Mouse (Mus musculus): ENCODE data around the gene Hsd3b1. TPM values are rescaled to one million over a fixed set of nuclear protein-coding genes. Genes with fewer than 3 reads are reported as not detected.
"Not testable (repeated sequence)": the region's sequence is repeated elsewhere in the genome, so short reads cannot be mapped to it uniquely, and the experiment has no call there.

Gene Hsd3b1
- total RNA-seq (2014; fragmentation: Nextera tagmentation), result not detected in 2 replicates
- total RNA-seq (2017), result not detected in 2 replicates

DNA sequence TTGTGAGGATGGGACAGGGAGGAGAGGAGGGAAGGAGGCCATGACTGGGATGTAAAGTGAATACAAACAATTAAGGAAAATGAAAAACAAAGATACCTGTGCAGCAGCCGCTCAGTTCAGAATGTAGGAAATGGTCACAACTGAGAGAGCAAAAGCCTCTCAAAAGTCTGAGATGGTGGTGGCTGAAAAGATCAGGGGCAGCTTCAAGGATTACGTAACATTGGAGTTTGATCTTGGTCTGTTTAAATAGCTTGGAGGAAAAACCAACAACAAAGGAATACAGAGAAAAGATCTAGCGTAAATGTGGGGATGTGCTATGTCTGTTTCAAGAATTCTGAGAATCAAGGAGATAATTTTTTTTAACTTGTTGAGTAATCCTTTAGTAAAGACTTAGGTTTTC is at the start of gene Hsd3b1:
TSS of gene Hsd3b1 (minus strand) at position 219 of the 400 bp plus-strand sequence.
- no peak for ATAC-seq (replicated peaks; ENCODE audit: low FRiP score, low TSS enrichment, poor library complexity, severe bottlenecking)

DNA sequence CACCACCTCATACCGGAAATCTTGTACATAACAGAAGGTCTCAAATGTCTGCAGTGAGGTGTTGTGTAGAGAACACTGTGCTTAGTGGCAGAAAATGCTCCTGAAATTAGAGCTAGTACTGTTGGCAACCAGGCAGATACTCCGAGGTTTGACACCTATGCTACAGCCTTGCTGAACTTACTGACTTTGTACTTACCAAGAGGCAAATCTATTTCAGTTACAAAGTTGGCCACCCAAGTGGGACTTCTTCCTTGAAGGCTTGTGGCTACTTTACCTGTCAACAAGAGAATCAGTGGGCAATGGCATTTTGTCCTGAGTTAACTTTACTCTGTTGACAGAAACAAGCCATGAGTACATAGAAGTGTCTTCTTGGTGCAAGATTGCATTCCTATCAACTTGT is 38.0 kb upstream of the Hsd3b1 start:
- ATAC-seq (replicated peaks; ENCODE audit: low FRiP score, low TSS enrichment, poor library complexity, severe bottlenecking), result no peak

DNA sequence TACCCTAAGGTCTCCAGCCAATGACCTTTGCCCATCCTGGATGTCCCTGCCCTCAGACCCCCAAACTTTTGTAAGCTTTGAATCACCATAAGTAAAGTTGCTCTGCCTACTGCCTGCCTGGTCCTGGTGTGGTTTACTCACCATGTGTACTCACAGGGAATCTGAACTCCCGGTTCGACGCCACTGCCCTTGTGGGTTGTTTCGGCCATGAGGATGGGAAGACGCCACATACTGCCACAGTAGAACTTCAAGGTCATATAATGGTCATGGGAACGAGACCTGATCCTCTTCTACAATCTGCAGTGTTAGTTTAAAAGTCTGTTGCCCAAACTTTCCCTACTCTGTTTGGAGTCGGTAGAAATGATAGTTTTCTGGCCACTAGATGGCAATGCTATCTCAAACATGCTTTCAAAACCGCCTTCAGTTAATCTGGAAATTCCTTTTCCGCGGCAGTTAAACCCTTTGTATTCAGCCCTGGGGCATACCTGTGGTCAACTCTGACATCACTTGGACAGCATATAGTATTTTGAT is 35.5 kb upstream of the Hsd3b1 start:
- ATAC-seq (replicated peaks; ENCODE audit: low FRiP score, low TSS enrichment, poor library complexity, severe bottlenecking), result no peak

DNA sequence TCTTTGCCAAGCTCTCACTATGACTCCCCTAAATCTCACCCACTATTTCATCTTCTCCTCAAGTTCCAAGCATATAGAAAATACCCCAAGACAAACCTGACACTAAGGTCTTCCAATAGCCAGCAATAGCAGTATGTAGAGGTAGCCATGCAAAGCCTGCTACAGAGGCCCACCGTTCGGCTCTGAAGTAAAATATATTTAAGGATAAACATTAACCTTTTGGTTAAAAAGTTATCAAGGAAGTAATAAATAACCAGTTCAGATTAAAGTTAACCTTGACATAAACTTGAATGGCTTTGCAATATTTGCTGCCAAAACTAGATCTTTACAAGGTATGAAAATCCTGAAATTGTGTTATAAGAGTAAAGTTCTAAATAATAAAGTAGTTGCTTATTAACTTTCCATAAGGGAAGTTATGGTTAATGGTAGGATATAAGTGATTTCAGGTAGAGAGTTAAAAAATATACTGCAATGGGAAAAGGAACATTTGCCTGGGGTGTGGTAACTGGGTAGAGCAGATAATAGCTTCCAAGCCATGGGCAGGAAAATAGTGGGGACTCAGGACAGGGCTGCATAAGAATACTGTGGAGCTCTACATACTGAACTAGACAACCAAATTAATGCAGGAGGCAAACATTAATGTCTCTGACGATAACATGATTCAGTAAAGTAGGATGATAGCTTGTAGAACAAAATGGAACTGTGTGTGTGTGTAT is 33.6 kb upstream of the Hsd3b1 start, which contains the start of gene Hao2:
TSS of gene Hao2 (minus strand) at position 183 of the 716 bp plus-strand sequence.
- no peak for ATAC-seq (replicated peaks; ENCODE audit: low FRiP score, low TSS enrichment, poor library complexity, severe bottlenecking)

DNA sequence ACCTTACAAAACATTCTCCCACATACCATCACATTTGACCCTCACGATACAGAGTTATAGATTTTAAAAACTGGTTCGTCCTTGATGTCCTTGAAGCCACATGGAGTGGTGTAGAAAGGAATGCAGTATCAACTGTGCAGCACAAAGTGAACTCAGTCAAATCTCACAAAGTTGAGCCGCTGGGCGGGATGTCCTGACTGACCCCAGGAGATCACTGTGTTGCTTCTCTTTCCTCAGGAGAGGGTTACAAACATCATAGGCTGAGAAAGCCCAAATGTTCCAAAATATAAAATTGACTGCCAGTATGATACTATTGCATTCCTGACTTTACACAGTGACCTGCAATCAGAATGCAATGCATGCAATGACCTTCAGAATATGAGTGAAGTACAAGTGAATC is 30.8 kb upstream of the Hsd3b1 start:
- no peak for ATAC-seq (replicated peaks; ENCODE audit: low FRiP score, low TSS enrichment, poor library complexity, severe bottlenecking)

DNA sequence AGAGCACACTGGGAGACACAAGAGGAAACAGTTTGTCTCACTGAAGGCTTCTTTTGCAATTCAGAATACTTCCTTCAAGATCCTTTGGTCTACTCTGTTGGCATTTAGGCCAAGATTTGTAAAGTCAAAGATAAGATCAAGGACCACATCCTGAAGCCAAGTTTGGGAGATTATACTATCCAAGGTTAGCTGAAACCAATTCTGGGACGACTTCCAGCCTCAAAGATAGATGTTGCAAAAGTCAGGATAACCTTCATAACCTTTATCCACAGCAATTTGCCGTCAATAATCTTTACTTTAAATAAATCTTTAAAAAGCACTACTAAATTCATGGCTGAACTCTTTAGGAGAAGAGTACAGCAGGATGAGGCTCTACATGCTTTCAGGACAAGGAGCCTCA is 28.6 kb upstream of the Hsd3b1 start:
- ATAC-seq (replicated peaks; ENCODE audit: low FRiP score, low TSS enrichment, poor library complexity, severe bottlenecking), result no peak

DNA sequence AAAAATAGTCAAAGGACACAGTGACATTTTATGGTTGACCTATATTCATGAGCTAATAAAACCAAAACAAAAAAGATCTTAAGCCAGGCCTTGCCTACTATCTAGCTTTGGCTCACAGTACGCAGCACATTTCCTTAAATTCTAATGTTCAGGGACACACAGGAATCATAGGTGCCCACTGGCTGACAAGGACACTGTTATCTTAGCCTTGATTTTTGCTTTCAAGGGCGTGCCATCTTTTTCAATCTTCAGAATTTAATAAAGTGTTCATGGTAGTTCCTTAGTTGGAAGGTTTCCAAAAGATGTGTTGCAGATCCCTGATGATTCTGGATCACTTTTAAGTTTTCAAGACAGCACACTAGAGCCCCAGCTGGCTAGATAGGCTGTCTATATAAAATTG is 21.2 kb upstream of the Hsd3b1 start:
- ATAC-seq (replicated peaks; ENCODE audit: low FRiP score, low TSS enrichment, poor library complexity, severe bottlenecking), result no peak

DNA sequence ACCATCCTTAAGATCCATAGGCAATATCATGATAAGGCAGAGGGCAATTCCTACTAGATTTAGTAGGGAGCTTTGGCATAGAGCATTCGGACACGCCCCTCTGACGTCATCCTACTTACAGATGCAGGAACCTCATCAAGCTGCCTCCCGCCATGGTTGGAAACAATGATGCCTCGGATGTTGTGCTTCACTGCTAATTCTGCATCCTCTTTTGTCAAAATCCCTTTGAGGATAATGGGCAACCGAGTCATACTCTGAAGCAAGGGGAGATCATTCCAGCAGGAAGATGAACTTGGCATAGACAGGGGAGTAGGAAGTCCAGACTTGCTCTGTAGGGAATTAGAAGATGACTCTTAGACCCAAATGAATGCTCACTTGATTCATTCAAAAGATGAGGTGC is 20.6 kb upstream of the Hsd3b1 start:
- no peak for ATAC-seq (replicated peaks; ENCODE audit: low FRiP score, low TSS enrichment, poor library complexity, severe bottlenecking)

DNA sequence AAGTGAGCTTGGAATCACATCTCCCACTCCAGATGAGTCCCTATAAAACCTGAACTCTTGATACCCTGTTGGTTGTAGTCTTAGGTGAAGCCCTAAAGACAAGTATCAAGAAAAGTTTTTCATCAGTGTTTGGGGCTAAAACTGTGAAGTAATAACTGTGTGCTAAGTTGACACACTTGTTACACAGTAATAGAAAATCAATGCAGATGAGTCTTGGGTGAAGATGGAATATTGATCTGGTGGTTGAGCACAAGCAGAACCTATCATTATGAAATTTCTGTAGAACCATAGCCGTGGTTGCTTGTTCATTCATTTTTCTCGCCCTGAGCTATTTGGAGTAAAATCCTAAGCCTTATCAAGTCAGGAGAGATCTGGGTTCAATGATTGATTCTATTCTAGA is 8.6 kb upstream of the Hsd3b1 start:
- ATAC-seq (replicated peaks; ENCODE audit: low FRiP score, low TSS enrichment, poor library complexity, severe bottlenecking), result no peak

DNA sequence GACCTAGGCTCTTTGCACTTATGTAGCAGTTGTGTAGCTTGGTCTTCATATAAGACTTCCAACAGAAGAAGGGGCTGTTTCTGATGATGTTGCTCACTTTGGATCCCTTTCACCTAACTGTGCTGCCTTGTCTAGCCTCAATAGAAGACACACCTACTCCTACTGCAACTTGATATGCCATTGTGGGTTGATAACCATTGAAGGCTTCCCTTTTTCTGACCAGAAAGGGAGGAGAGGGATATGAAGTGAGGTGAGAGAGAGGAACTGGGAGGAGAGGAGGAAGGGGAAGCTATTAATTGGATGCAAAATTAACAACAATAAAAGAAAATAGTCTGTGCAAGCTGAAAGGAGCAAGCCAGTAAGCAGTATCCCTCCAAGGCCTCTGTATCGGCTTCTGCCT is 3.2 kb upstream of the Hsd3b1 start:
- no peak for ATAC-seq (replicated peaks; ENCODE audit: low FRiP score, low TSS enrichment, poor library complexity, severe bottlenecking)

DNA sequence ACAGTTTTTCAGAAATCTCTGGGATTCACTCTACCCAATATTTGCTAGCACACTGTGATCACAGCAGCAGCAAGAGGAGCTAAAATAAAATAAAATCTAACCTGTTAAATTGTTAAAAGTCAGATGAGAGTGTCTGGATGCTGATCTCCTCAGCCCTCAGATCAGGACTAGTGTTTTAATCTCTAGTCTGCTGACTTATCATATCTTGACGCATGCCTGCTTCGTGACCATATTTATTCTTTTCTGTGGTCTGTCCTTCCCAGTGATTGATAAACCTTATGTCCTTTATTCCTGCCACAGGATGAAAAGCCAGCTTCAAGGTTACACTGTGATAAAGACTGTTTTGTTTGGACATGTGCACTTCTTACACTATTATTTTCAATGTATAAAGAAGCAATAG is 1.5 kb downstream of the Hsd3b1 start:
- ATAC-seq (replicated peaks; ENCODE audit: low FRiP score, low TSS enrichment, poor library complexity, severe bottlenecking), result no peak

DNA sequence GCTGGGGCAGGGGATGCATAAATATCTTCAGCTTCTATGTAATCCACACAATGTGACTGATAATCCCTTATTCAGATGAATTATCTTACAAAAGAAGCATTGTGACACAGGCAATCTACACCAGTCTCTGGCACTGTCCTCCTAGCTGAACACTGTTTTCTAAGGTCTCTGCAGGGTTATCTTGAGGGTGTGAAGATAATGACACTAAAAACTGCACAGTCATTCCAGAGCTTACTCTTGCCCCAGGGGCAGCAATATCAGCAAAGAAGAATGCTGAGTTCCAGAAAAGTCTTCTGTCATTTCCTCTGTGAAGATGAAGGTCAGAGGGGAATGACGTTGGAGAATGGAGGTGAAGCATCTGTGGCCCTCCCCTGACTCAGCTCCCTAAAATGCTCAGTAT is 2.7 kb downstream of the Hsd3b1 start:
- ATAC-seq (replicated peaks; ENCODE audit: low FRiP score, low TSS enrichment, poor library complexity, severe bottlenecking), result no peak

DNA sequence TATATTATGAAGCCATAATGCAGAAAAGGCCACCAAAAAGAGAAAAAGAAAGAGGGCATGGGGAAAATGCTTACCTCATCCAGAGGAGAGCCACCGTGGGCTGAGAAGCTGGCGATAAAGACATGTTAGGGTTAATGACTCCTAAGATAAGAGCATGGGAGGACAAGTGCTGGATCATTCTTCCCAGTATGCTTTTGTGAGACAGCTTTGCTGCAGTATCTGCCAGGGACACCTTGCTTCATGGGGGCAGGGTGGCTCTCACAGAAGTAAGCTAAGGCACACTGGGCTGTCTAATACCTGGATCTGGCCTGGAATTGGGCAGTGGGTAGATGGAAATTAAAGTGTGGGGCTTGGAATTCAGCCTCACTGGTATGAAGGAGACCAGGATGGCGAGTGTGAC is 4.4 kb downstream of the Hsd3b1 start:
- no peak for ATAC-seq (replicated peaks; ENCODE audit: low FRiP score, low TSS enrichment, poor library complexity, severe bottlenecking)

DNA sequence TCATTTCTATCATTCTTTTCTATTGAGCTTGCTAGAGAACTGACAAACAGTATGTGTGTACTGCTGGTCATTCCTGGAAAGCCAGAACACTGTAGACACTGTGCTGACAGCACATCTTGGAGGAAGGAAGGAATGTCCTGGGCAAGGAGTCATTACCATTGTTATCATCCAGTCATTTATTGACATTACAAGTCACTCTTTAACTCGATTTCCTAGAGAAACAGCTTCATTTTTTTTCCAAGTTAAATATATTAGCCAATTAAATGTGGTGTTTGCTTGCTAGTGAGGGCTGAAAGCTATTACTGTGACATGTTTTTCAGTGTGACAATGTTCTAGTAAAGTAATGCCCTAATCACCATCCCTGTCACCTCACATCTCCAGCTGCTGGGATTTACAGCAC is 5.9 kb downstream of the Hsd3b1 start:
- ATAC-seq (replicated peaks; ENCODE audit: low FRiP score, low TSS enrichment, poor library complexity, severe bottlenecking), result no peak

DNA sequence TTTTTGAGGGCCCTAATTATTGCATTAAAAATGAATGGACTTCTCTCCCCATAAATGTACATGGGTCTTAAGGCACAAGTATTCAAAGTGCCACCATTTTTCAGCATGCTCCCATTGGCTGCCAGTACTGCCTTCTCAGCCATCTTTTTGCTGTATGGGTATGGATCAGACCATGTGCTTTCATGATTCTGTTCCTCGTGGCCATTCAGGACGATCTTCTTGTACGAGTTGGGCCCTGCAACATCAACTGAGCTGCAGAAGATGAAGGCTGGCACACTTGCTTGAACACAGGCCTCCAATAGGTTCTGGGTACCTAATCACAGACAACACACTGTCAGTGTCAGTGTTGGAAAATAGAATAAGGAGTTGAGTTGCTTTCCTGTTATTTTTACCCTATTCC is 6.5 kb downstream of the Hsd3b1 start:
- ATAC-seq (replicated peaks; ENCODE audit: low FRiP score, low TSS enrichment, poor library complexity, severe bottlenecking), result no peak

DNA sequence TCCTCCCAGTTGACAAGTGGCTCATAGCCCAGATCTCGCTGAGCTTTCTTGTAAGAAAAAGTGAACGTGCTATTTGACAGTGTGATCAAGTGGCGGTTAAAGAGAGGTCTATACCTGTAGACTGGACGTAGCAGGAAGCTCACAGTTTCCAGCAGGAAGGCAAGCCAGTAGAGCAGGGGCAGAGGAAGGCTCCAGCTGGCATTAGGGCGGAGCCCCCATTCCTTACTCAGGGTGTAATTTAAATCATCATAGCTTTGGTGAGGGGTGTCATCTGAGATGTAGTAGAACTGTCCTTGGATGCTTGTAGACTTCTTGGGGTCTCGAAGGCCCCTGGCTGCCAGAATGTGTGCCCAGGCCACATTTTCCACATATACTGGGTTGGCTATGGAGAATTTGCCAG is 7.0 kb downstream of the Hsd3b1 start:
- no peak for ATAC-seq (replicated peaks; ENCODE audit: low FRiP score, low TSS enrichment, poor library complexity, severe bottlenecking)

DNA sequence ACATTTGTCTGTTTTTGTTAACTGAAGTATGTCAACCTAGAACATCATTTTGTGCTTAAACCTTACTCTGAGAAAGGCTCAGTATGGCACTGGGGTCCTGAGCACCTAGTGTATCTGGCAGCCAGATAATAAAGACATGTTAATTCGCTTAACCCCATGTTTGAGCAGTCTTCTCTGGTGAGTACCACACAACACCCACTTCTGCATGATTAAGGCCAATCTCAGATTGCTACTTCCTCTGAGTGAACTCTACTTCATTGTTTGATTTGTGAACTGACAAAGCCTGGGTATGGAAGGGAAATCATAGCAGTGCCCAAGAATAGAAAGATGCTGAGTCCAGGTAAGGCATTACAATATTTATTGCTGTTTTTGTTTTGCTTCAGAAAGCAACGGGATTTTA is 7.7 kb downstream of the Hsd3b1 start:
- ATAC-seq (replicated peaks; ENCODE audit: low FRiP score, low TSS enrichment, poor library complexity, severe bottlenecking), result no peak

DNA sequence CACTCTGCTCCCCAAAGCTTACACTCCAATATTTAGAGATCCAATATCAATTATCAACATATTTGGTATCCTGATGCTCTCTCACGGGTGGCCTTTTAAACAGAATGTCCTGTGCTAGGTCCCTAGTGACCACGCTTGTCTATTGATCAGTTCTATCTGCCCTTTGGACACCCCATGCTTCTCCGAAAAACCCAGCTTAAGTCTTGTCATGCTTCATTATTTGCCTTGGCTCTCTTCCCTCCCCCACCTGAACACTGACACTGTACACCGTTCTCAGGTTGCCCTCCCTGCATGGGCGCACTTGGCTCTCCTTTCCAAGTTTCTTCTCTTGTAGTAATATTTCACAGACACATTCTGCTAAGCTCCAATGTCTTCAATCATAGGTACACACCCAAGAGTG is 9.3 kb downstream of the Hsd3b1 start:
- ATAC-seq (replicated peaks; ENCODE audit: low FRiP score, low TSS enrichment, poor library complexity, severe bottlenecking), result no peak

DNA sequence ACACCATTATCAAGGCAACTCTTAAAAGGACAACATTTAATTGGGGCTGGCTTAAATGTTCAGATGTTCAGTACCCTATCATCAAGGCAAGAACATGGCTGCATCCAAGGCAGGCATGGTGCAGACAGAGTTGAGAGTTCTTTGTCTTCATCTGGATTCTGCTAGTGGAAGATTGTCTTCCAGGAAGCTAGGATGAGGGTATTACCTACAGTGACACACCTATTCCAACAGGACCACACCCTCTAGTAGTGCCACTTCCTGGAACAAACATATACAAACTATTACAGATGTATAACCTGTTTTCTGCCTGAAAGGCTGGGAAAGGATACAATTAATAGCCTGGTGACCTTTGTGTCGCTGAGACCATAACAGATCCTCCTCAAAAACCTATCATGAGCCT is 10.7 kb downstream of the Hsd3b1 start:
- ATAC-seq (replicated peaks; ENCODE audit: low FRiP score, low TSS enrichment, poor library complexity, severe bottlenecking), result no peak

DNA sequence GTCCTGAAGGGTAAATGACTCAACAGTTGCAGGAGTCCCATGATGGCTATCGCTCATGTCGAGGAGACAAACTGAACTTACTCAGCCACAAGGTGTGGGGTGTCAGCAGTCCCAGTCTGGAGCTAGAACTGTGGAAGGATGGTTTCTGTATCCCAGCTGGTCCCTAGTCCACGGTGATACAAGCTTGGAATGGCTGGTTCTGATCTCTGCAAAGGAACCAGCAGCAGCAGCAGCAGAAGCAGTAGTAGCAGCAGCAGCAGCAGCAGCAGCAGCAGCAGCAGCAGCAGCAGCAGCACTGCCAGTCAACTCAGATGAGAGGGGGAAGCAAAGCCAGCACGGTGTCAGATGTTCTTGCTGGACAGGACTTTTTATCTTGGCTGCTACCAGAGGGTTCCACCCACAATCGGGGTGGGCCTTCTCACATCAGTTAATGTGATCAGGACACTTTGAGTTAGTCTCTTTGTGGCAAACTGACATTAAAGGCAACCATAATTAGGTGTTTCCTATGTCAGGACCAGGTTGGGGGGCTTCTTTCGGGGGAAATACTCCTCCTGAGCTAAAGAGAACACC is 45.4 kb downstream of the Hsd3b1 start, which contains the start of gene Hsd3b6:
TSS of gene Hsd3b6 (minus strand) at position 343 of the 570 bp plus-strand sequence.
- ATAC-seq (replicated peaks; ENCODE audit: low FRiP score, low TSS enrichment, poor library complexity, severe bottlenecking), result no peak

DNA sequence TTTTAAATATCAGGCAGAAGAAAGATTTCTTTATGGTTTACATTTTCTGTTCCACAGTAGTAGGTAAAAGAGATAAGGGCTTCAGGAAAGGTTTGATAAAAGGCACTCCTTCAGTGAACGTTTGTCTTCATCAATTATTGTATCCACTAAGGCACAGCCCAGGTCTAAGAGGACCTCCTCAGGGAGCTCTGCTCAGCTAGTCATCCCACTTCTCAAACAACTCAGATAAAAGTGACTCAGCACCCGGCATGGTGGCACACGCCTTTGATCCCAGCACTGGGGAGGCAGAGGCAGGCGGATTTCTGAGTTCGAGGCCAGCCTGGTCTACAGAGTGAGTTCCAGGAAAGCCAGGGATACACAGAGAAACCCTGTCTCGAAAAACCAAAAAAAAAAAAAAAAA is 46.9 kb downstream of the Hsd3b1 start:
- not testable (repeated sequence) for ATAC-seq (replicated peaks; ENCODE audit: low FRiP score, low TSS enrichment, poor library complexity, severe bottlenecking)

All from megakaryocyte-erythroid progenitor cell, adult 5-6 weeks (primary cell).